Mouse (Mus musculus) intestine, embryonic 16.5 days (tissue): ENCODE data around the gene St14. TPM values are rescaled to one million over a fixed set of nuclear protein-coding genes. Genes with fewer than 3 reads are reported as not detected.

Experiments used
- ATAC-seq: fragments of 200-750 bp; cut with Nextera tagmentation; 2 replicates; pipeline ENCODE4 v1.8.0; 2017; ENCODE audit warnings: moderate TSS enrichment, moderate library complexity
- H3K27ac ChIP-seq: fragments of 300-500 bp; sonication (generic); 2 replicates; pipeline ENCODE4 v1.5.1; 2014; ENCODE audit warnings: mild to moderate bottlenecking, low read length
- H3K27me3 ChIP-seq: fragments of 300-500 bp; sonication (generic); replicated peaks from 2 replicates; pipeline ENCODE4 v1.6.1; 2014; ENCODE audit warnings: low read length, control low read depth, mixed read lengths; ENCODE audit not compliant: control insufficient read depth, insufficient read depth
- H3K36me3 ChIP-seq: fragments of 300-500 bp; sonication (generic); 2 replicates; pipeline ENCODE4 v1.6.1; 2014; ENCODE audit warnings: low read length, control low read depth; ENCODE audit not compliant: control insufficient read depth, insufficient read depth
- H3K4me1 ChIP-seq: fragments of 300-500 bp; sonication (generic); 2 replicates; pipeline ENCODE4 v1.6.1; 2014; ENCODE audit warnings: low read length, control low read depth, mixed read lengths; ENCODE audit not compliant: control insufficient read depth, insufficient read depth
- H3K4me2 ChIP-seq: fragments of 300-500 bp; sonication (generic); 2 replicates; pipeline ENCODE4 v1.6.1; 2014; ENCODE audit warnings: low read depth, low read length, control low read depth
- H3K4me3 ChIP-seq: fragments of 300-500 bp; sonication (generic); 2 replicates; pipeline ENCODE4 v1.5.1; 2014; ENCODE audit warnings: mild to moderate bottlenecking, low read length
- H3K9ac ChIP-seq: fragments of 300-500 bp; sonication (generic); 2 replicates; pipeline ENCODE4 v1.6.1; 2014; ENCODE audit warnings: low read depth, low read length
- H3K9me3 ChIP-seq: fragments of 300-500 bp; sonication (generic); 2 replicates; pipeline ENCODE4 v1.6.1; 2016; ENCODE audit warnings: low read length, control low read depth; ENCODE audit not compliant: control insufficient read depth
- WGBS: fragments of 180-500 bp; shearing (Covaris S2); extraction: QIAGEN DNeasy Blood & Tissue Kit; methylation state at CpG from one replicate; pipeline ENCODE4 v1.1.7; 2014; 5-methylcytosine and 5-hydroxymethylcytosine counted together
- polyA plus RNA-seq: library from polyadenylated mRNA; unstranded; fragments of >200 nt; fragmentation: Nextera tagmentation; extraction: Ambion mirVana; gene quantifications from 2 replicates; pipeline ENCODE4 v1.2.1, GENCODE M21; 2015

St14 gene
- polyA plus RNA-seq, 1 experiment from 2014 or later: 91.4 TPM

DNA sequence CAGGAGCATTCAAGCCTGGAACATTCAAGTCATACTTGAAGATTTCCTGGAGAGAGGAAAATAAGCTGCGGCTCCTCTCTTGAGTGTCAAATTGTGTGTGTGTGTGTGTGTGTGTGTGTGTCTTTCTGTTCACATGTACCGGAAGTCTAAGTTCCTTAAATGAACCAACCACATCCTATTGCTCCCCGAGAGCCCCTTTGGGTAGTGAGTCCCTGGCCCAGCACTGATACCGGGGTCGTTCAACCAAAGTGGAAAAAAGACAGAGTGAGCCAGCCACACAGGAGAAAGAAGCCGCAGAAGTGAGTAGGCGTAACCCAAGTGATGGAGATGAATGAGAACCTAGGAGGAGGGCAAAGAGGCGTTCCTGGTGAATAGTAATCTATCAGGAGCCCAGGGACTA, 1.7 kb downstream of the St14 start:
- H3K4me2 ChIP-seq: peak overlapping the region; percentile 76
- ATAC-seq: no peak
- H3K9me3 ChIP-seq: no peaks in the 10 kb centered on the region
- peak overlapping the region; percentile 67 for H3K4me3 ChIP-seq
- no peaks in the 10 kb centered on the region for H3K27me3 ChIP-seq
- H3K4me1 ChIP-seq: peaks cover 13% of the 10 kb centered on the region
- H3K27ac ChIP-seq: no peak overlapping the region
- no peaks in the 10 kb centered on the region for H3K36me3 ChIP-seq
- 48% methylated on average over 8 of the region's 8 CpGs for WGBS
- H3K9ac ChIP-seq: peak overlapping the region; percentile 86

DNA sequence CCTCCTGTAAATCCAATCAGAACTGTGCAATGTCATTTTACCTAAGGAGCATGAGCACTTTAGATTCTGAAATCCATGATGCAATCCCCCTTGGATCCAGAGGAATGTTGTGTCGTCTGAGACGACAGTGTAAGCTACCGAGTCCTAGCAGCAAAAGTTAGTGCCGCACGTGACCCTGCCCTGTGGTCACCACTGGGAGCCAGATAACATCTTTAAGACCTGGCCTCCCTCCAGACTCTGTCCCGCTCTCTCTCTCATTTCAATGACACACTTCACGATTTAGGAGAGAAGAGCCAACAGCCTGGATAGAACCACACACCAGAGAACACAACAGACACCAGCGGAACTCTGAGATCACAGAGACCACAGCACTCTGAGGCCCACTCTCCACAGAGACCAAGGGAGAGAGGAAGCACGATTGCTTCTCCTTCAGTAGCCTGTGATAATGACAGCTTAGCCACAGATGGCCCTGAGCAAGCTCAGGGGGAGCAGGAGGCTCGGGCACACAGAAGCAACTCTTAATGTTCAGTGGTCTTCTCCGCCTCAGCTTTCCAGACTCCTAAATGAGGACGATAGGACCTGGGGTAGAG, 3.7 kb downstream of the St14 start:
- Histone ChIP-seq H3K9ac (peak overlapping the region; percentile 24; the same call in 1 of the 2 replicates), H3K4me3 (no peak overlapping the region), H3K4me2 (no peak overlapping the region), H3K4me1 (peaks cover 13% of the 10 kb centered on the region), H3K27ac (no peak overlapping the region), H3K36me3 (no peaks in the 10 kb centered on the region), H3K9me3 (no peaks in the 10 kb centered on the region), H3K27me3 (no peaks in the 10 kb centered on the region)
- no peak for ATAC-seq
- 74% methylated on average over 12 of the region's 12 CpGs for WGBS

DNA sequence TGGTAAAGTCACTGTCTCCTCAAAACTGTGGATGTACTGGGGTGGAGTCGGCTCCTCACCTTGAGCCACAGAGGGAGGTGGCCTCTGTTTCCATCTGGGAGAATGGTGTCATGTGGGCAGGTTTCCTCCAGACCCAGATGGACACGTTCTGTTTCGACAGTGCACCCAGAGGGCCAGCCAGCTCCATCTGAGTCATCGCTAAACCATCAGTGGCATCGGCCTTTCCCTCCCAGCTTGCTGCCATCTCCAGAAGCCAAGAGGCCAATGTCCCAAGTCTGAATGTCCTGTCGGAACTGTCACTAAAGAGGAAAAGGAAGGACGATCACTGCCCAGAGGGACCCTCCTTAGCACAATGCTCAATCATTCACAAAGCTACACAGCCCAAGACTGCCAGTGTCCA, 5.6 kb downstream of the St14 start:
- Histone ChIP-seq H3K4me2 (no peak overlapping the region), H3K27ac (no peak overlapping the region), H3K36me3 (no peaks in the 10 kb centered on the region), H3K9ac (no peak overlapping the region), H3K4me3 (no peak overlapping the region), H3K9me3 (no peaks in the 10 kb centered on the region), H3K27me3 (no peaks in the 10 kb centered on the region), H3K4me1 (peaks cover 13% of the 10 kb centered on the region)
- no peak for ATAC-seq
- 90% methylated on average over 7 of the region's 7 CpGs for WGBS

DNA sequence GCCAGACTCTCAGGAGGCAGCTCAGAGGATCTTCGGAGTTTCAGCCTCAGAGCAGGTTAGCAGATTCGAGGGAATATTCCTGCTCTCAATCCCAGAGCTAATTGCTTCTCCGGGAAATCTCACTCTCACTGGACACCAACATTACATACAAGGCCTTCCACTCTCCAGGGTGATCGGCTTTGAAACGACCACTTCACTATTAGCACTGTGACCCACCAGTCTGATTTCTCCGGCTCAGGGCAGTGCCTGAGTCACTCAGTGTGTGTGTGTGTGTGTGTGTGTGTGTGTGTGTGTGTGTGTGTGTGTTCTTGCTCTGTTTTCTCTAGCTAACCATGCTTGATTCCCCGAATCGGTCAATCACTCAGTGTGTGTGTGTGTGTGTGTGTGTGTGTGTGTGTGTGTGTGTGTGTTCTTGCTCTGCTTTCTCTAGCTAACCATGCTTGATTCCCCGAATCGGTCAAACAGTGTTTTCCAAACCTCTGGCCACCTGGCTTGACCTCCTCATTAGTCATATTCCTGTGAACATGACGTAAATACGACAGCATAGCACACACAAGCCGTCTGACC, 9.1 kb downstream of the St14 start:
- 59% methylated on average over 13 of the region's 13 CpGs for WGBS
- Histone ChIP-seq H3K4me3 (no peak overlapping the region), H3K27me3 (no peaks in the 10 kb centered on the region), H3K36me3 (no peaks in the 10 kb centered on the region), H3K4me1 (peaks cover 31% of the 10 kb centered on the region), H3K9me3 (no peaks in the 10 kb centered on the region), H3K4me2 (no peak overlapping the region), H3K27ac (no peak overlapping the region), H3K9ac (no peak overlapping the region)
- ATAC-seq: no peak

DNA sequence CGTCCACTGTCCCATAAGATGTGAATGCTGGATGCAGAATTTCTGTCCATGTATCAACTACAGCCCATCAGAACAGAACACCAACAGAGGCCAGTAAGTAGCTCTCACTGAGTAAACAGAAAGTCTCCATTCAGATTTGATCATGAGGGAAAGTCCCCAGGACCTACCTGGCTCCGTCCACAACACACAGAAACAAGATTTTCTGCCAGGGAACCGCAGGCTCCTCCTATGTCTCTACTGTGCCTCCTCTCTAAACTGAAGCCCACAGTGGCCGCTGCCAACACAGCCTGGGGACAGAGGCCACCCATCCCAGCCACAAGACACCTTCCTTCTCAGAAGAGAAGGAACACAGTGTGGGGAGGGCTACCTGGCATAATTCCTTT, 11.1 kb downstream of the St14 start:
- no peak overlapping the region for H3K9ac ChIP-seq
- H3K27me3 ChIP-seq: no peaks in the 10 kb centered on the region
- peak; percentile 21; the same call in 1 of the 2 replicates for ATAC-seq
- no peaks in the 10 kb centered on the region for H3K9me3 ChIP-seq
- H3K27ac ChIP-seq: peak overlapping the region; percentile 79
- H3K4me1 ChIP-seq: peaks cover 31% of the 10 kb centered on the region
- no peak overlapping the region for H3K4me3 ChIP-seq
- H3K36me3 ChIP-seq: no peaks in the 10 kb centered on the region
- WGBS: 45% methylated on average over 4 of the region's 4 CpGs
- H3K4me2 ChIP-seq: peak overlapping the region; percentile 20; the same call in 1 of the 2 replicates

DNA sequence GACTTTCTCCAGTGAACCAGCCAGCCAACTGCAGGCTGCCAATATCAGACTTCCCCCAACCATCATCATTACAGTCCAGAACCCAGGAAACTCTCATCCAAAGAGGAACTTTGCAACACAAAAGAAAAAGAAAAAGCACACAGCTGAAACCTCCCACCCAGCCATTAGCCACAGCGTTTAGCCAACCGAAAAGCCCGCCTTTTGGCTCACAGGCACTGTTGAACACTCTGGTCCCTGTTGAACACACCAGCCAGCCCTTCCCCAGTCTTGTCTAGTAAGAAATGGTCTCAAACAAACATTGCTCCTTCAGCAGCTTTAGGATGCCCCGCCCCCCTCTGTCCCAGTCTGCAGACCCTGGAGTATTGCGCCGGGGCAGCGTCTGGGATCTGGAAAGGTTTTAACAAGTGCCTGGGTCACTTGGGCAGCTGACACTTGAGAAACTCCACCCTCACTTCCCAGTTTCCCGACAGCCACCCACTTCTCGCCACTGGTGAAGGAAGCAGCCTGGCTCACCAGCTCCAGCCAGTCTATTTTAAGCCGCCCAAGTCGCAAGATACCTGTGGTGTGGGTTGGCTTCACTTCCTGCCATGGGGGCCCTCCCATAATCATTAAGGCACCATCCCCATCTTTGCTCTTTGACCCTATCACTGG, 11.6 kb downstream of the St14 start:
- WGBS: 42% methylated on average over 11 of the region's 11 CpGs
- Histone ChIP-seq H3K27ac (peak overlapping the region; percentile 79), H3K4me1 (peaks cover 31% of the 10 kb centered on the region), H3K36me3 (no peaks in the 10 kb centered on the region), H3K9ac (no peak overlapping the region), H3K9me3 (no peaks in the 10 kb centered on the region), H3K27me3 (no peaks in the 10 kb centered on the region), H3K4me2 (peak overlapping the region; percentile 20; the same call in 1 of the 2 replicates), H3K4me3 (no peak overlapping the region)
- ATAC-seq: 0 out of 2 replicates have a peak, but pooled peaks have one; percentile 2

DNA sequence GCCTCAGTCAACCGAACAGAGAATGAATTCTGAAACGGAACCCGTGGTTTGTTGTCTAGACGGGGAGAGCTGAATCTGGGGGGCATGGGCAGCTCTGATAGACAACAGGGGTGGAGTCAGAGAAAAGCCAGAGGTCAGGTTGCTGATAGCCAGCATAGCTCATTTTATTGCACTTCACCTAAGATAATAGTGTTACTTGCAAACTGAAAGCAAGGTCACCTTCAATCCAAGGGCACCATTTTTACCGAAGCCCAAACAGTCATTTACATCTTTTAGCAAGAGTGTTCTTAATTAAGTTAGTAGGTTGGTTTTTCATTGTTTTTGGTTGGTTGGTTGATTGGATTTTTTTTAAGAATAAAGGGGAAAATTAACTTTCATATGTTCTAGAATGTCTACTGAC, 12.2 kb downstream of the St14 start:
- Histone ChIP-seq H3K27me3 (no peaks in the 10 kb centered on the region), H3K4me2 (peak overlapping the region; percentile 11), H3K9me3 (no peaks in the 10 kb centered on the region), H3K9ac (no peak overlapping the region), H3K4me1 (peaks cover 31% of the 10 kb centered on the region), H3K27ac (peak overlapping the region; percentile 79), H3K36me3 (no peaks in the 10 kb centered on the region), H3K4me3 (no peak overlapping the region)
- ATAC-seq: no peak; the same call in 1 of the 2 replicates
- WGBS: 47% methylated on average over 5 of the region's 5 CpGs

DNA sequence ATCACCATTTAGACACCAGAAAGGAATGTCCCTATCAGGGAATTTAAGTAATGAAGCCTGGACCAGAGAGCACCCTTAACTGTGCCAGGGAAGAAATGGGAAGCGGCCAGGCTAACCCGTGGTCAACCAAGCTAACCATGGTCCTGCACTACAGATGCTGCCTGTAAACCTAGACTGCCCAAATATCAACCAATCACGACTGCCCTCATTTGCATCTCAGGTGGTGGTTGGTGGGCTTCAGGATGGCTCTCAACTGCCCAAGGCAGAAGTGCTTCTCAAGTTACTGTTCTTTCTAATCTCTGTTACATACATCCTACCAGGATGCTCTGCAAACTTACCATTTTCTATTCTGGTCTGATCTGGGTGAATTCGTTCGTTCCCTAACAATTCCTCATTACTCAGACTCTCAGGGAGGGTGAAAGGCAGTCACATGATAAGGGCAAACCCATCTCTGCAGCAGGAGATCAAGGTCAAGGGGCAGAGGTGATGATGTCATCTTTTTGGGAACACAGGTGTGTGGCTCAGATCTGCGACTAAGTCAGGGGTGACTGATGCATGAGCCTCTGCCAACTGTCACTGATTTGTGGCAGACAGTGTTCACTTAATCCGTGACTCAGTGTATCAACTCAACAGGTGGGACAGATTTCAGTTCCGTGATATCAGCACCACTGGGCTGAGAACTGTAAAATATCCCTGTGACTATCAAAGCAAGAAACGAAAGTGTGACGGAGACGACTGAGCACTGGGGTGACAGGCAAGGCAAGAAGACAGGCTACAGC, 12.9 kb downstream of the St14 start:
- peak overlapping the region; percentile 11; the same call in 1 of the 2 replicates for H3K4me2 ChIP-seq
- no peaks in the 10 kb centered on the region for H3K9me3 ChIP-seq
- H3K4me3 ChIP-seq: no peak overlapping the region
- no peaks in the 10 kb centered on the region for H3K27me3 ChIP-seq
- H3K4me1 ChIP-seq: peaks cover 31% of the 10 kb centered on the region
- WGBS: 24% methylated on average over 11 of the region's 11 CpGs
- H3K27ac ChIP-seq: peak overlapping the region; percentile 67
- H3K9ac ChIP-seq: no peak overlapping the region
- no peaks in the 10 kb centered on the region for H3K36me3 ChIP-seq
- peak; percentile 36 for ATAC-seq

DNA sequence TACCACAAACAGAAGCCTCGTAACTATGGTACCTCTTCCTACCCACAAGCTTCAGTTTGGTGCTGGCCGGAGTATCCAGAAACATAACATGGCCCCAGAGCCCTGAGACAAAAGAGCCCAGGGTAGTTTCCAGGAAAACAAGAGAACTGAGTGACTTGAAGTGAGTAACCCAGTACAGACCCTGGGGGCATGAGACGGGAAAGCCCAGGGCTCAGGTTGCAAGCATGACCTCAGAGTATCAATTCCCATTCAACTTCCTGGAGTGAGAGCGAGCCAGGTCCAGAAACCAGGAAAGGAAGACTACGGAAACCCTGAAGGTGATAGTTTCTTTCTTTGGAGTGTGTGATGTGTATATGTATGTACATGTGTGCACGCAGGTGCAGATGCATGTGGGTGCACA, 14.2 kb downstream of the St14 start:
- Histone ChIP-seq H3K4me3 (no peak overlapping the region), H3K4me2 (no peak overlapping the region), H3K27ac (peak overlapping the region; percentile 66), H3K4me1 (peaks cover 31% of the 10 kb centered on the region), H3K36me3 (no peaks in the 10 kb centered on the region), H3K9me3 (no peaks in the 10 kb centered on the region), H3K27me3 (no peaks in the 10 kb centered on the region), H3K9ac (no peak overlapping the region)
- WGBS: 78% methylated on average over 6 of the region's 6 CpGs
- ATAC-seq: peak; percentile 17; the same call in 1 of the 2 replicates
